Mouse (Mus musculus) layer of hippocampus, adult 2 months (tissue): ENCODE measurements at regions not wholly inside any gene's neighbourhood (a gene's known extent, or its start where the extent isn't known, plus 50 kb on each side); places are given as distances from the start of the nearest gene placed in this dataset.

ENCODE experiments used
- DNase-seq, 2 experiments: peaks; one replicate each; pipeline ENCODE4 v3.0.0; 2022; ENCODE audit warnings: low spot score in 2 of 2
- H3K27ac ChIP-seq: fragments of 200-600 bp; 2 replicates; pipeline ENCODE4 v1.8.1; 2022
- H3K4me3 ChIP-seq: fragments of 200-600 bp; 2 replicates; pipeline ENCODE4 v1.8.1; 2022; ENCODE audit warnings: mild to moderate bottlenecking
- CTCF ChIP-seq: fragments of 200-600 bp; conservative IDR thresholded peaks from 2 replicates; pipeline ENCODE4 v1.8.1; 2022; ENCODE audit warnings: antibody characterized with exemption, mild to moderate bottlenecking, moderate library complexity

DNA sequence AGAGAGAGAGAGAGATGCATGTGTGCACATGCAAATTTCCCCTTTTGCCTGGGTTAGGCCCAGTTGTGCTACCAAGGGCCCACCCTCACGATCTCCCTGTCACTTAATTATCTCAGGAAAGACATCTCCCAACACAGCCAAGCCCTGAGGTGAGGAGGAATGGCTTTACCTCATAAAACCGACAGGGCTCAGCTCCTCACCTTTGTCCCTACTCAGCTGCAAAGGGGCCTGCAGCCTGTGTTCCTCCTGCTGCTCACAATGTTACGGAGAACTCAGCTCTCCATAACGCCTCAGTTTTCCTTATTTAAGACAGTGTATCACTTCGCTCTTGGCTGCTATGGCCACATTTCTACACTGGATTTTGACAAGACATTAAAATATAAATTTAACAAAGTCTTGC lies 133.8 kb upstream of the Lrig3 start:
- Histone ChIP-seq H3K4me3 (no peak overlapping the region), H3K27ac (no peak overlapping the region)
- TF ChIP-seq CTCF: no peak
- no peak for DNase-seq

DNA sequence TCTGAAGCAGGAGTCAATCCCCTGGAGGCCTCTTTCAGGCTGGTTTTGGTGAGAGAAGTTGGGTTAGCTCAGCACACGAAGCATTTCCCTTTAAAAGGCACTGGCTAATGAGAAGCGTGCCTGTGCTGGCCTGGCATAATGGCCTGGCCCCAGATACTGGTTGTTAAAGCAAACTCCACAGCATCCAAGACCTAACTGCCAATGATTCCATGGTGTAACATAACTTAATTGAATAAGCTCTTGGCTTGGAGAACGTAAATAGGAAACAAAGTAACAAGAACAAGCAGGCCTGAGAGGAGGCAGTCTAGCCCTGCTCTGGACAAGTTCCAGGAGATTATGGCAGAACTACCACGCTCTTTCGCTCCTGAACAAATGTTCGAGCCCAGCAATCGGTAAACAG lies 133.2 kb upstream of the Lrig3 start:
- TF ChIP-seq CTCF: no peak
- no peak for DNase-seq
- Histone ChIP-seq H3K4me3 (no peak overlapping the region), H3K27ac (no peak overlapping the region)

DNA sequence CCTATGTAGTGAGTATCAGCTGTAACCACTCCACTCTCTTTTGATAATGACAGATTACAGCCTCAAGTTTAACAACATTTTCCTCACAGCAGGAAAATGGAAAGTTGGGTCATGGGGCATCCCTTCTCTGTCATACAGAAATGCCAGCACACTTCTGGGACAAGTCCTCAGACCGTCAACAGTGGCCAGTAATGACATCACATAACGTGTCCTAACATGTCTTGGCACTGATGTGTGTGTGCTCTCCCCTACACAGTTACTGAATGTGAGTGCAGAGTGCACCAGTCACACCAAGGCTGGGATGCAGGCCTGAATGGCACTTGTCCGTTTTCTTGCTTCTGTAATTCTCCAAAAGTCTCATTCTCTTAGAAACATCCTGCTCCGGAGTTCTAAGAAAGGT lies 132.0 kb upstream of the Lrig3 start:
- no peak for TF ChIP-seq CTCF
- H3K4me3 ChIP-seq: no peak overlapping the region
- DNase-seq: no peak
- H3K27ac ChIP-seq: no peak overlapping the region

DNA sequence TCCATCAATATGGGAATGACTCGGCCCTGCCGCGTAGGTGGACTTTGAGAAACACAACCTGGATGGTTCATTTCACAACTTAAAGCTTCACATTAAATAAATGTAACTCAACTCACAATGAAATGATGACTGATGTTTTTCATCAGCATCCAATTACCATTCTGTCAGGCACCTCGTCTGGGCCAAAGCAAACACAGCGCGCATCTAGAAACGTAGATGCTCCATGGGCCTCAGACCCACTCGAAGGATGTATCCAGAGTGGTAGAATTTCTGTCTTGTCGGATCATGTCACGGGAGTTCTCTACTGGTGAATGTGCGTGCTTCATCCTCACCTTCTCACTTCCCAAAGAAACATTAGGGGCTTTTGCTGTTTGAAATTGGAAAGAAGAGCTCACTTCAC lies 127.0 kb upstream of the Lrig3 start:
- H3K4me3 ChIP-seq: no peak overlapping the region
- H3K27ac ChIP-seq: no peak overlapping the region
- no peak for DNase-seq
- no peak for TF ChIP-seq CTCF

DNA sequence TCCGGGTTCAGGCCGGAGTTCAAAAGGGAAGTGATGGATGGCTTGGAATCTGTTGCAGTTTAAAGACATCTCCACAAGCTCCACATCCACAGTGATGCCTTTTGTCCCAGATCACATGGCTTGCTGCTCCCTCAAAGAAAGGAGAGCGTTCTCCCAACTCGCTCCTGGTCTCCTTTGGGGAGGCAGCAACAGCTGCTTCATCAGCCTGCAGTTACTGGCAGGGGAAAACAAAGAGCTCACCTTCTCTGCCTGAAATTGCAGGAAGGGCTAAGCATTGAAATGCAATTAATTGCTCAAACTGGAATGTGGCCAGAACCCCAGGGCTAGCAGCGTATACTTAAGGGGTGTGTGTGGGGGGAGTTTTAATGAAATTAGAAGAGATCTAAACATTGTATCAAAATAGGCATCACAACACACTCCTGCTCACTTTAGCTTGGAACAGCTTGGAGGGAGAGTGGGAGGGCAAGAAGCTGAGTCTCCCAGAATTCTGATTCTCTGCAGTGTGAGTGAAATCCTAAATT lies 126.3 kb upstream of the Lrig3 start:
- Histone ChIP-seq H3K27ac (no peak overlapping the region), H3K4me3 (no peak overlapping the region)
- DNase-seq: peak in 1 of 2 experiments; percentile 35
- no peak for TF ChIP-seq CTCF

DNA sequence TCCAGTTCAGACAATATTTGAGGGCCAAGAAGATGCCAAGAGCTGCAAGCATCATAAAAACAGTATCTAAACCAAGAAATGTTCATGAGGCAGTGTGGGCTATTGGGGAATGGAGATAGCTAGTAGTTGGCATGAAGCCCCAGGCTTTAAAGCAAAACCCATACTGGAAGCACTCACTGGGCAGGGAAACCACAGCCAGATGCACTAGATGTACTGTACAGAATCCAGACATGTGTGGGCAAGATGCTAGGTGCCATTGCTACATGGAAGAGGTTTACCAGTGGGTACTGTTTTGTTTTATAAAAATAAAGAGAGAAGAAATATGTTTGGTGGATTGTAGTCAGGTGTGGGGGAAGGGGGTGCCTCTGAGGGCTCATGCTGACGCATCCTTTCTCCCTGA lies 125.6 kb upstream of the Lrig3 start:
- DNase-seq: no peak
- no peak for TF ChIP-seq CTCF
- Histone ChIP-seq H3K4me3 (no peak overlapping the region), H3K27ac (peak overlapping the region; percentile 40; the same call in 1 of the 2 replicates)

DNA sequence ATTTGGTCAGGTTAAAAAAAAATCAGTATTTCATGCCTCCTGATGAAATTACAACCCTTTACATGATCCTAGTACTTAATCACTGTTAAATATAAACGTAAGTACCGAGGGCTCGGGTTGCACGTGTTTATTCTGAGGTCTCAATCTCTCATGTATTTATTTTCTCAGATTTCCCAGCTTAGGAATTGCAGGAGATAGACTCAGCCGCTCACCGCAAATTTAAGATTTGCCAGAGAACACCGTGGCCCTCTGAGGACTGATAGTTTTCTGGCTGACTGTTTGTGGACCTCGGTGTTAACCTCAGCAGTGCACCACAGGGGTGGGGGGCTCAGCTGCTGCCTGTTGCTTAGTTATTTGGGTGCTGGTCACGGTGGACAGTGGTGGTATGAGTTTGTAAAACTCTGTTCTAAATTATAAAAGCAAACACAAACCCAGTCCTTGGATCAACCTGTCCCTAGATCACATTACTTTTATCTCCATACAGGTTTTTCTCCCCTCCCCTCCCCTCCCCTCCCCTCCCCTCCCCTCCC lies 121.6 kb upstream of the Lrig3 start:
- no peak for TF ChIP-seq CTCF
- Histone ChIP-seq H3K27ac (no peak overlapping the region), H3K4me3 (no peak overlapping the region)
- DNase-seq: no peak

DNA sequence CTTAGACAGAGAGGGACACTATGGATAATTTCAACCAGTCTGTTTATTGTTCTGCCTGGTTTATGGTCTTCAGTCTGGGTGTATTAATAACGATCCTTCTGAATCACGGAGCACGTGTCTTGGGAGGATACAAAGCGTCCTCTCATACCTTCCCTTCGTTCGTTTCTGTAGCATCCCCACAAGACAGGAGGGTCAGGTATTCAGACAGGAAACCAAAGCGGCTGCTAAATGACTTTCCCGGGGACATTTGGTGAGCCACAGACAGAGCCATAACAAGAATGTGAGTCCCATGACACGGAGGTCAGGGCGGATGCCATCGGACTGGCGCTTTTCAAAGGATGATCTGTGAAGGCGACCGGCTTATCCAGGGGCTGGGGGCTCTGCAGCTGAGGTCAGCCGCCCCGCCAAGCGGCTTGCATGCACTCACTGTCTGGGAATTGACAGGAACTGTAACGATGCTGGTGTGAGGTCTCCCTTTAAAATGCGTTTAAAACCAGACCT lies 120.9 kb upstream of the Lrig3 start:
- no peak for DNase-seq
- Histone ChIP-seq H3K27ac (no peak overlapping the region), H3K4me3 (no peak overlapping the region)
- no peak for TF ChIP-seq CTCF

DNA sequence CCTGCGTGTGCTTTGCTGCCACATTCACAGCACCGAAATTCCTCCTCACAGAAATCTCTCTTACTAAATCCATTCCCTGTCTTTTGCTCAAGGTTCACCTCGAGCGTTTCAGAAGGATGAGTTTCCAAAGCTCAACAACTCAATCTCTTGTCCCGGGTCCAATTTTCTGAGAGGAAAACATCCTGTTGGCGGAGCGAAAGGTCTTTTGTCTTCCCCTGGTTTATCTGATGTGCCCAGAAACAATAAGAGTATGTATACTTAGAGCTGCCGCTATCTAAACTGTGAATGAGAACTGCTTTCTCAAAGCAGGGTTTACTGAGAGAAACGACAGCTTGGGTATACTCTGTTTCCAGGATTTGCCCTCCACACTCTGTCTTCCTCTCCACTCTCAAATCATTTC lies 115.6 kb upstream of the Lrig3 start:
- H3K27ac ChIP-seq: no peak overlapping the region
- no peak for DNase-seq
- no peak for TF ChIP-seq CTCF
- H3K4me3 ChIP-seq: no peak overlapping the region

DNA sequence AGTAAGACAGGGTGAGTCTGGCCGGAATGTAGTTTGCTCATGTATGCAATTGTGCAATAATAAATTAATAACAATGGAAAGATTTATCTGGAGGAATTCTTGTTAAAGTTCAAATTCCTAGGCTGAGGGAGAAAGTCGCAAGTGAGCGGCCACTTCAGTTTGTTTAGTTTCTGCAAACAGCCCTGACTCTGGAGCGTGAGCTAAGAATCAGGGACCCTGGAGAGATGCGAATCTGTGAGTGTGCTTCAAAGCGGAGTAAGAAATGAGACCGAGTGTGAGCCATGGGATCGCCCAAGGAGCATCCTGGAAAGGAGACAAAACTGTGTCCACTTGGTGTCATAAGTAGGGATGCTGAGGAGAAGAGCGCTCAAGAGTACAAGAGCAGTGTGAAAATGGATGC lies 104.2 kb upstream of the Lrig3 start:
- H3K4me3 ChIP-seq: no peak overlapping the region
- TF ChIP-seq CTCF: no peak
- H3K27ac ChIP-seq: no peak overlapping the region
- no peak for DNase-seq

DNA sequence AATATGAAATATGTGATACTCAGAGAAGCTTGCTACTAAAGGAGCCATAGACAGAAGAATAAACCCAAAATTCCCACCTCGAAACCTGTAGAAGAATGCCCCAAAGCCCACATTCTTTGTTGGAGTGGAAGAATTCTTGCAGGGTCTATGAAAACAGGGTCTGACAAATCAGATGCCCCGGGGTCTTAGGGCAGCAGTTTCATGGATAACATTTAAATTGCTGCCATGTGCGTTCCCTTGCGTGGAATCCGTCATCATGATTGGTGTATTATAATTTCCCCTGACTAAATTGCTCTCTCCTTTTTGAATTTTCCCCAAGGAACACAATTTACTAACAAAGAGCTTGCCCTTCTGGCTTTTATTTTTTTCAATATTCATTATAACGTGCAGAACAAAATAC lies 99.6 kb upstream of the Lrig3 start:
- TF ChIP-seq CTCF: no peak
- Histone ChIP-seq H3K4me3 (no peak overlapping the region), H3K27ac (no peak overlapping the region)
- no peak for DNase-seq

DNA sequence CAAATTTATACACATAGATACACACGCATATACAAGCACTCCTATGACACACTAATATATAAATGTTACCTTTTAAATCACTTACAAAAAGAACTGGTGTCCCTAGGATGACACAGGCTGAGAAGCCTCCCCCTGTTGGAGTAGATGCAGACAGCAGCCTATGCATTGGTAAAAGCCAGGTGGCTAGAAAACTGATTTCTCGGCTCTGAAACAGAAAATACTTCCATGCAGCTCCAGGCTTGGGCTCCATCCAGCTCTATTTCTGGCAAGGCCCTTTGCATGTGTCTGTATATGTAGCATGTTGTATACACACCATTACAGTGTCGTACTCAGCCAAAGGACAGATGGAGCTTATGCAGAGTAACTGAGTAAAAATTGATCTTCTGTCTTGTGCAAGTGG lies 81.4 kb upstream of the Lrig3 start:
- TF ChIP-seq CTCF: peak; percentile 54

DNA sequence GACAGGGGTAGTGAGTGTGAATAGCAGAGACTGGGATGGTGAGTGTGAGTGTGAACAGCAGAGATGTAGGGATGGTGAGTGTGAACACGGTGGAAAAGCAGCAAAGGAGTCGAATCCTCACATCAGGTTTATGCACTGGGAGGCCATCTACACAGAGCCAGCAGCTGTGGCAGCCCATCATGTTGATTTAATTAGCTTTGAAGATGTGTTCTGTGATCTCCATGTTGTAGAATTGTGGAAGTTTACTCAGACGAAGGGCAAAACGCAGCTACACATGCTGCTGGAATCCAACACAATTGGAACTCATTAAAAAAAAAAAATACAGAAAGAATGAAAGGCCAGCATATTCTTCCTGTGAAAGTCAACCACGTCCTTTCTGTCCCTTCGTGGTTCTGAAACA lies 80.2 kb upstream of the Lrig3 start:
- Histone ChIP-seq H3K4me3 (no peak overlapping the region), H3K27ac (no peak overlapping the region)
- no peak for DNase-seq
- TF ChIP-seq CTCF: no peak

More for the DNA sequence above, 81.4 kb upstream of the Lrig3 start:
- H3K4me3 ChIP-seq: no peak overlapping the region
- DNase-seq: no peak
- no peak overlapping the region for H3K27ac ChIP-seq

DNA sequence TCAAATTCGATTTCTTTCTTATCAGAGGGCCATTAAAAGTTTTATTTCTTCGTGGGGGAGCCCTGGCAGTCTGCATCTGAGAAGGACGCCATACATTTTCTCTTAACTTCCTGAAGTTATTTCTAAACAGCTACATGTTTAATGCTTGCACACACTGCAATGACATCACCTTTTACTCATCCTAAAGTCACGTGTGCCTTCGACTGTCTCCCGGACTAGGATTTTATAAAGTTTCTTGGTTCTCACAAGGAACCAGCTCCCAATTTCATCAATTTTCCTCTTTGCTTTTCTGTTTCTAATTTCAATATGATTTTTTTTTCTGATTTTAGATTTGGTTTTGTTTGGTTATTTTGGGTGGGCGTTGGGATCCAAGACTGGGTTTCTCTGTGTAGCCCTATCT lies 73.8 kb upstream of the Lrig3 start:
- TF ChIP-seq CTCF: no peak
- Histone ChIP-seq H3K4me3 (no peak overlapping the region), H3K27ac (no peak overlapping the region)
- DNase-seq: no peak
